Mouse (Mus musculus): ENCODE results near the gene Nsun2. TPM values are rescaled to one million over a fixed set of nuclear protein-coding genes. Genes with fewer than 3 reads are reported as not detected.
A peak's percentile ranks its signal among the peaks of the same experiment; 100 is the strongest.

Gene Nsun2
- polyA plus RNA-seq, 1 experiment from 2014 or later, result 159 TPM

GRCm38 (mm10) chr13:69492876-69493463 is 40.6 kb upstream of the Nsun2 start:
- no peaks in the 10 kb centered on the region; the same call in 1 of the 2 replicates for H3K36me3 ChIP-seq (replicated peaks; ENCODE audit: control insufficient read depth, insufficient read depth, low read depth, low read length)
- H3K27ac ChIP-seq (replicated peaks; ENCODE audit: low read depth, low read length), result no peak overlapping the region
- DNase-seq (ENCODE audit: low spot score), result peak; percentile 77
- H3K27me3 ChIP-seq (ENCODE audit: control insufficient read depth, insufficient read depth, low read length), result peaks cover 3% of the 10 kb centered on the region; the same call in 1 of the 2 replicates
- no peaks in the 10 kb centered on the region; the same call in 1 of the 2 replicates for H3K4me1 ChIP-seq (ENCODE audit: control insufficient read depth, insufficient read depth, low read length)
- 24% methylated on average over 7 of the region's 7 CpGs for WGBS
- H3K4me3 ChIP-seq (ENCODE audit: low read depth, low read length), result no peak overlapping the region
- H3K9me3 ChIP-seq (replicated peaks; ENCODE audit: control insufficient read depth, low read length), result no peaks in the 10 kb centered on the region
- no peak overlapping the region for H3K4me2 ChIP-seq (ENCODE audit: low read depth, low read length)
- no peak overlapping the region for H3K9ac ChIP-seq (replicated peaks; ENCODE audit: low read length)
- peak; percentile 7; the same call in 1 of the 2 replicates for ATAC-seq (replicated peaks; ENCODE audit: insufficient number of reproducible peaks, low FRiP score, low TSS enrichment, low read depth)

DNA sequence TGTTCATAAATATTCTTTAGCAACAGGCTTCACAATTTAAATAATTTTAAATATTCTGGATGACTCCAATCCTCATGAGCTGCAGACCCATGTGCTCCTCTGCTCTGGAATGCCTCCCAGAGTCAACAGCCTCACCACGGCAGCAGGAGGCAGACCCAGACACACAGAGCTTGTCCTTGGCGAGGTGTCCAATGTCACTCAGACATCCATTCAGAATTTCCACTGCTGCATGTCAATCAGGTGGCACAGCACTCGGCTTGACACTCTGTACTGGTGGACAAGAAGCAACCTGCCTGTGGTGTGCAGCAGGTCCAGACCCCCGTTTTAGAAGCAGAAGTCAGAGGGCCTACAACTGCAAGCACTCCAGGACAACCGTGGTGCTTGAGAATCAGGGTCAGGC is 35.3 kb upstream of the Nsun2 start:
- DNase-seq (ENCODE audit: low spot score), result no peak
- H3K4me1 ChIP-seq (ENCODE audit: control insufficient read depth, insufficient read depth, low read length), result no peaks in the 10 kb centered on the region
- no peak overlapping the region for H3K4me2 ChIP-seq (ENCODE audit: low read depth, low read length)
- H3K27ac ChIP-seq (replicated peaks; ENCODE audit: low read depth, low read length), result no peak overlapping the region
- no peak overlapping the region for H3K4me3 ChIP-seq (ENCODE audit: low read depth, low read length)
- 78% methylated on average over 5 of the region's 5 CpGs for WGBS
- no peaks in the 10 kb centered on the region for H3K9me3 ChIP-seq (replicated peaks; ENCODE audit: control insufficient read depth, low read length)
- peaks cover 19% of the 10 kb centered on the region for H3K36me3 ChIP-seq (replicated peaks; ENCODE audit: control insufficient read depth, insufficient read depth, low read depth, low read length)
- no peak for ATAC-seq (replicated peaks; ENCODE audit: insufficient number of reproducible peaks, low FRiP score, low TSS enrichment, low read depth)
- H3K27me3 ChIP-seq (ENCODE audit: control insufficient read depth, insufficient read depth, low read length), result no peaks in the 10 kb centered on the region
- H3K9ac ChIP-seq (replicated peaks; ENCODE audit: low read length), result no peak overlapping the region

DNA sequence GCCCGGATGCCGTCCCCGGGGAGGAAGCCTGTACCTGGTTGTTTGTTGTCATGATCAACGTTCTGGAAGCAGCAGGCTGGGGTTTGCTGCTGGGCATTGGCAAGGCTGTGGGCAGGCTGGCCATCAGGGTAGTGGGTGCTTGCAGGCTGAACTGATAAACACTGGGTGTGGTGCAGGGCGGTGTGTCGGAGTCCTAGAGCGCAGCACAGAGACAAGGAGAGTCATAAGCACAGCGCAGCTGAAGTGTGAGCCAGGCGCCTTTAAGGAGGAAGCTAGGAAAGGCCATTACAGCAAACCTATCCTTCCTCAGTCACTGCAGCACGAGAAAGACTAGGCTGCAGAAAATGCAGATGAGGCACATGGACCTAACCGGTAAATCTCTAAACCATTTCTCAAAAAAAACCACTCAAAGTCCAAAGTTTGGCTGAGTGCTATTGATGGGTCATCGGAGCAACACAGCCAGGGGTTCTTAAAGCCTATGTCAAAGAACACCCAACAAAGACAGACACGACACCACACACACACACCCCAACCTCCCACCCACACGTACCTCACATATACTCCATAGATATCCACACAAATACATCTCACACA is 31.3 kb upstream of the Nsun2 start:
- Histone ChIP-seq H3K4me1 (ENCODE audit: control insufficient read depth, insufficient read depth, low read length) (no peaks in the 10 kb centered on the region), H3K27ac (replicated peaks; ENCODE audit: low read depth, low read length) (no peak overlapping the region), H3K9ac (replicated peaks; ENCODE audit: low read length) (no peak overlapping the region), H3K4me3 (ENCODE audit: low read depth, low read length) (no peak overlapping the region), H3K4me2 (ENCODE audit: low read depth, low read length) (no peak overlapping the region), H3K9me3 (replicated peaks; ENCODE audit: control insufficient read depth, low read length) (no peaks in the 10 kb centered on the region), H3K36me3 (replicated peaks; ENCODE audit: control insufficient read depth, insufficient read depth, low read depth, low read length) (peaks cover 19% of the 10 kb centered on the region), H3K27me3 (ENCODE audit: control insufficient read depth, insufficient read depth, low read length) (no peaks in the 10 kb centered on the region)
- DNase-seq (ENCODE audit: low spot score) (no peak), ATAC-seq (replicated peaks; ENCODE audit: insufficient number of reproducible peaks, low FRiP score, low TSS enrichment, low read depth) (no peak)
- 93% methylated on average over 14 of the region's 14 CpGs for WGBS

GRCm38 (mm10) chr13:69502863-69503262 is 30.7 kb upstream of the Nsun2 start:
- WGBS, result 87% methylated on average over 5 of the region's 5 CpGs
- no peaks in the 10 kb centered on the region for H3K4me1 ChIP-seq (ENCODE audit: control insufficient read depth, insufficient read depth, low read length)
- H3K9me3 ChIP-seq (replicated peaks; ENCODE audit: control insufficient read depth, low read length), result no peaks in the 10 kb centered on the region
- ATAC-seq (replicated peaks; ENCODE audit: insufficient number of reproducible peaks, low FRiP score, low TSS enrichment, low read depth) (no peak), DNase-seq (ENCODE audit: low spot score) (no peak)
- no peaks in the 10 kb centered on the region for H3K27me3 ChIP-seq (ENCODE audit: control insufficient read depth, insufficient read depth, low read length)
- peaks cover 19% of the 10 kb centered on the region for H3K36me3 ChIP-seq (replicated peaks; ENCODE audit: control insufficient read depth, insufficient read depth, low read depth, low read length)
- no peak overlapping the region for H3K4me3 ChIP-seq (ENCODE audit: low read depth, low read length)
- no peak overlapping the region for H3K9ac ChIP-seq (replicated peaks; ENCODE audit: low read length)
- no peak overlapping the region for H3K4me2 ChIP-seq (ENCODE audit: low read depth, low read length)
- no peak overlapping the region for H3K27ac ChIP-seq (replicated peaks; ENCODE audit: low read depth, low read length)

- no peak overlapping the region for H3K27ac ChIP-seq (replicated peaks; ENCODE audit: low read depth, low read length)
- WGBS, result 94% methylated on average over 12 of the region's 12 CpGs
- peaks cover 8% of the 10 kb centered on the region for H3K36me3 ChIP-seq (replicated peaks; ENCODE audit: control insufficient read depth, insufficient read depth, low read depth, low read length)
Observed at GRCm38 (mm10) chr13:69506341-69507086, 27.0 kb upstream of the Nsun2 start.

DNA sequence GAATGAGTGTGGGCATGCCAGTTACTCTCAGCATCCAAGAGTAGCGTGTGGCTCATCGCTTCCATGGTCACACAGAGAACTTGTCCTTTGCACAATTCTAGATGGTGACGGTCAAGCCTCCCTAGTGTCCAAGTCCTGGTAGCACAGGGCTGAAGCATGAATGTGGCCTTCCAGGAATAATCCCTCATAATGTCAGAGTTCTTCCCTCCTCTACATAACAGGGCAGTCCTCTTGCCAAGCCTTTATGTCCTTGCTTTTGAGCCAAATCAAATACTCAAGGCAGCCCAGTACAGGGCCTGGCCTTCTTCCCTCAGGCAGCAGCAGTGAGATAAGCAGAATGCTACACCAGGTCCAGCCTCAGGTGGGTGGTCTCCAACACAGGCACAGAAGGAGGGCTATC is 25.9 kb upstream of the Nsun2 start:
- ATAC-seq (replicated peaks; ENCODE audit: insufficient number of reproducible peaks, low FRiP score, low TSS enrichment, low read depth) (no peak), DNase-seq (ENCODE audit: low spot score) (no peak)
- no peaks in the 10 kb centered on the region for H3K36me3 ChIP-seq (replicated peaks; ENCODE audit: control insufficient read depth, insufficient read depth, low read depth, low read length)
- WGBS, result 98% methylated on average over 3 of the region's 3 CpGs
- H3K4me3 ChIP-seq (ENCODE audit: low read depth, low read length), result no peak overlapping the region
- no peaks in the 10 kb centered on the region for H3K27me3 ChIP-seq (ENCODE audit: control insufficient read depth, insufficient read depth, low read length)
- H3K27ac ChIP-seq (replicated peaks; ENCODE audit: low read depth, low read length), result no peak overlapping the region
- no peaks in the 10 kb centered on the region for H3K4me1 ChIP-seq (ENCODE audit: control insufficient read depth, insufficient read depth, low read length)
- H3K9me3 ChIP-seq (replicated peaks; ENCODE audit: control insufficient read depth, low read length), result no peaks in the 10 kb centered on the region
- H3K4me2 ChIP-seq (ENCODE audit: low read depth, low read length), result no peak overlapping the region
- H3K9ac ChIP-seq (replicated peaks; ENCODE audit: low read length), result no peak overlapping the region

More at GRCm38 (mm10) chr13:69506341-69507086, 27.0 kb upstream of the Nsun2 start:
- no peak overlapping the region for H3K4me2 ChIP-seq (ENCODE audit: low read depth, low read length)
- H3K4me1 ChIP-seq (ENCODE audit: control insufficient read depth, insufficient read depth, low read length), result no peaks in the 10 kb centered on the region
- H3K9ac ChIP-seq (replicated peaks; ENCODE audit: low read length), result no peak overlapping the region
- H3K9me3 ChIP-seq (replicated peaks; ENCODE audit: control insufficient read depth, low read length), result no peaks in the 10 kb centered on the region
- no peaks in the 10 kb centered on the region for H3K27me3 ChIP-seq (ENCODE audit: control insufficient read depth, insufficient read depth, low read length)
- no peak for ATAC-seq (replicated peaks; ENCODE audit: insufficient number of reproducible peaks, low FRiP score, low TSS enrichment, low read depth)
- no peak for DNase-seq (ENCODE audit: low spot score)
- no peak overlapping the region for H3K4me3 ChIP-seq (ENCODE audit: low read depth, low read length)

DNA sequence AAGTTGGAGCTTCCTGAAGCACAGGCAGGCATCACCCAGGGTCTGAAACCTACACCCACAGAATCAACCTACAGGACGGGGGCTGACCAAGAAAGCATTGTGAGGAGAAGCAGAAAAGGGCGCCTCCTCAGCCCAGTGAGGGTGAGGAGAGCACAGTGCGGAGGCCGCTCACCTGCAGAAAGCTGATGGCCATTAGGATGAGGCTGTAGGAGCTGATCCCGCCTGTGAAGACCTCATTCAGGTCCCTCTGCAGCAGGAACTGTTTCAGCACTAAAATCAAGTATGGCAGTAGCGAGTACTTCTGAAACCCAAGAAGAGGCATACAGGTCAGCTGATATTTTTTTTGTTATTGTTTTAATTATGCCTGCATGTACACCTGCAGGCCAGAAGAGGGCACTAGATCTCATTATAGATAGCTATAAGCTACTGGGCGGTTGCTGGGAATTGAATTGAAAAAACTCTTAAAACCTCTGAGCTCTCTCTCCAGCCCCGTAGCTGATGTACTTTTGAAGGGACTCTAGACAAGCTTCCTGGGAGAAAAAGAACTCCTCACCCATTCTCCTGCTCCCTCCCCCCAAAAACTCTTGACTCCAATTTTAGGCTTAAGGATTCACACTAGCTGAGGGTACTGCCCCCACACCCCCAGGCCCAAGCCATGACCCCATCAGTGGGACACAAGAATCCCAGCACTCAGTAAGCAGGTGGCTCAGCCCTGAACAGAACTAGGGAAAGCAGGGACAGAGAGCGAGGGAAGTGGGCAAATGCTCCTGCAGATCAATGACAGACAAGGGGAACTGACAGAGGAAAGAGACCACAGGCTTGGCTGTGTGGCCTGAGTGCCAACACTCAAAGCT is 23.9 kb upstream of the Nsun2 start:
- no peak overlapping the region for H3K9ac ChIP-seq (replicated peaks; ENCODE audit: low read length)
- H3K36me3 ChIP-seq (replicated peaks; ENCODE audit: control insufficient read depth, insufficient read depth, low read depth, low read length), result no peaks in the 10 kb centered on the region
- H3K27me3 ChIP-seq (ENCODE audit: control insufficient read depth, insufficient read depth, low read length), result no peaks in the 10 kb centered on the region
- H3K4me2 ChIP-seq (ENCODE audit: low read depth, low read length), result no peak overlapping the region
- ATAC-seq (replicated peaks; ENCODE audit: insufficient number of reproducible peaks, low FRiP score, low TSS enrichment, low read depth) (peak; percentile 63), DNase-seq (ENCODE audit: low spot score) (peak; percentile 70)
- no peaks in the 10 kb centered on the region for H3K9me3 ChIP-seq (replicated peaks; ENCODE audit: control insufficient read depth, low read length)
- WGBS, result 66% methylated on average over 9 of the region's 9 CpGs
- H3K4me1 ChIP-seq (ENCODE audit: control insufficient read depth, insufficient read depth, low read length), result no peaks in the 10 kb centered on the region
- H3K27ac ChIP-seq (replicated peaks; ENCODE audit: low read depth, low read length), result no peak overlapping the region
- H3K4me3 ChIP-seq (ENCODE audit: low read depth, low read length), result no peak overlapping the region
